Mouse (Mus musculus) leukemia stem cell, adult 10-12 weeks (primary cell): ENCODE measurements around the gene Ccl20. TPM values are rescaled to one million over a fixed set of nuclear protein-coding genes. Genes with fewer than 3 reads are reported as not detected.

Experiments used
- polyA plus RNA-seq: library from polyadenylated mRNA; stranded (reverse); fragments of >175 nt; gene quantifications from 2 replicates; pipeline ENCODE4 v1.2.3, GENCODE M21; 2012; ENCODE audit warnings: low replicate concordance

The Ccl20 gene
- not detected in 2 replicates for polyA plus RNA-seq

DNA sequence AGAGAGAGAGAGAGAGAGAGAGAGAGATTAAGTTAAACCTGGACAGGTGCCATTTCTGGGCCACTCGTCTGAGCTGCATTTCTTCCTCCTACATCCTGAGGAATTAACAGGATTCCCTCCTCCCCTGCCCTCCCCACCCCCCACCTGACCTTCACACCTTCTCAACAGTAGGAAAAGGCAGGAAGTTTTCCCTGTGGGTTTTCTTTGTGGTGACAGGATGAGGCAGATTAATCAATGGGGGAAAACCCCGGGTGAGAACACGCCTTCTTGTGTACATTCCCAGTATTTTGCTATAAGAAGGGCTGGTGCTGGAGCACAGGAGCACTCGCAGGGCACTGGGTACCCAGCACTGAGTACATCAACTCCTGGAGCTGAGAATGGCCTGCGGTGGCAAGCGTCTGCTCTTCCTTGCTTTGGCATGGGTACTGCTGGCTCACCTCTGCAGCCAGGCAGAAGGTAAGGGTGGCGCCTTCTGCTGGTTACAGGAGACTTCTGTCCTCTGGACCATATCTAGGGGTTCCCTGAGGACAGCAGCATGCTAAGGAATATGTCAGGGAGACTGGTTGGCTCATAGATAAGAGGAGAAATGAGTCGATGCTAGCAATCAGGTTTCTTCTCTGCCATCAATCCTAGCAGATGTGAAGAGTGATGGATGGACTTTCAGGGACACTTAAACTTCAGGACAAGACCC lies at the start of gene Ccl20:
TSS of gene Ccl20 (plus strand) at position 320 of the 691 bp plus-strand sequence.

DNA sequence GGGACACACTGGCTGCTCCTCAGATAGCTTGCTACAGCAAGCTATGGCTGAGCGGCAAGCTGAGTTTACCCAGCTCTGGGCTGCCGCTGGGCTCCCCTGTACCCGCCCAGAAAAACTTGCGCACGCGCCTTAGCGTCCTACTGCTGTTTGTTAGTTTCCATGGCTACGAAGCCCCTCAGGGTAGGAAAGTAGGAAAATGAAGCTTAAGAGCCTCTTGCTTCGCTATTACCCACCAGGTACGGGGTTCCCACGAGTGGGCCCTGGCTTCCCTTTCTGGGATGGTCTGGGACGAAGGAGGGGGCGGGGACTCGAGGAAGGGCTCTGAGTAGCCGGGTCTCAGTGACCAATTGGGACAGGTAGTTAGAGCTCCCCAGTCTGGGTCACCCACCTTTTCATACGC lies 43.0 kb downstream of the Ccl20 start, which contains the start of gene Daw1:
TSS of gene Daw1 (plus strand) at position 150 of the 400 bp plus-strand sequence.

Other genes with a start within 250 kb of the Ccl20 start
- 0.24 and 0.71 TPM in 2 replicates for gene A030005L19Rik, start 203.4 kb upstream of the Ccl20 start, polyA plus RNA-seq
- gene A030014E15Rik, start 191.8 kb upstream of the Ccl20 start, polyA plus RNA-seq, result not detected in 2 replicates
- gene Gm6217, start 185.4 kb upstream of the Ccl20 start, polyA plus RNA-seq, result not detected in 2 replicates
- not detected in 2 replicates for gene A030003K21Rik, start 173.4 kb upstream of the Ccl20 start, polyA plus RNA-seq
- gene Gm7544, start 160.8 kb upstream of the Ccl20 start, polyA plus RNA-seq, result not detected in 2 replicates
- gene Gm47955, start 156.5 kb upstream of the Ccl20 start, polyA plus RNA-seq, result not detected in 2 replicates
- gene Gm47959, start 116.2 kb upstream of the Ccl20 start, polyA plus RNA-seq, result not detected in 2 replicates
- 0.09 TPM in 1 of 2 replicates, not detected in the other for gene Slc19a3, start 78.3 kb upstream of the Ccl20 start, polyA plus RNA-seq
- gene Krtap28-10, start 74.3 kb upstream of the Ccl20 start, polyA plus RNA-seq, result not detected in 2 replicates
- not detected in 2 replicates for gene Gm47969, start 71.8 kb upstream of the Ccl20 start, polyA plus RNA-seq
- gene A030005K14Rik, start 57.4 kb upstream of the Ccl20 start, polyA plus RNA-seq, result not detected in 2 replicates
- gene Krtap28-13, start 55.8 kb upstream of the Ccl20 start, polyA plus RNA-seq, result not detected in 2 replicates
- gene Daw1, start 43.0 kb downstream of the Ccl20 start, polyA plus RNA-seq, result not detected in 2 replicates